13 mouse cellular contexts compared by ENCODE assay signal in genomic region chr15:30645688-30646087, GRCm38 (mm10).
"Had no signal": no experiment of that assay in that cellular context is flagged by ENCODE, and none has a peak within 500 bp of the region (broad histone marks: within the 10 kb centered on the region; RNA-seq: fewer than 3 reads in every experiment).

No protein-coding gene starts in this region.

- DNase-seq: kidney, adult 8-10 months; kidney, postnatal 25 days; lung, adult 2 months; lung, postnatal 10 days; right cerebral cortex, adult 18-20 months; right cerebral cortex, postnatal 25 days had no signal

- H3K4me1 ChIP-seq: liver, embryonic 15.5 days had no signal

- H3K27ac ChIP-seq: liver, embryonic 15.5 days; macrophage; midbrain, embryonic 13.5 days; neural tube, embryonic 12.5 days had no signal

- H3K4me3 ChIP-seq: megakaryocyte, embryonic 14.5 days had no signal

- ATAC-seq: intestine, postnatal 0 days had no signal

- H3K36me3 ChIP-seq: limb, embryonic 10.5 days; liver, embryonic 15.5 days; midbrain, embryonic 13.5 days; neural tube, embryonic 12.5 days had no signal

- H3K9me3 ChIP-seq: limb, embryonic 10.5 days; liver, embryonic 15.5 days; midbrain, embryonic 13.5 days; neural tube, embryonic 12.5 days had no signal

- H3K9ac ChIP-seq: liver, embryonic 15.5 days had no signal
